Mouse (Mus musculus) liver, embryonic 14.5 days (tissue): Measurements from ENCODE around the gene Muc1. TPM values are rescaled to one million over a fixed set of nuclear protein-coding genes. Genes with fewer than 3 reads are reported as not detected.

Experiments
- ATAC-seq: fragments of 200-750 bp; cut with Nextera tagmentation; 2 replicates; pipeline ENCODE4 v1.8.0; 2017; ENCODE audit warnings: moderate number of reproducible peaks, mild to moderate bottlenecking, moderate library complexity; ENCODE audit not compliant: insufficient read depth
- DNase-seq, 3 experiments: peaks; one replicate each; pipeline ENCODE4 v3.0.0-alpha.2; 2012 to 2013; ENCODE audit warnings: low read depth in 3 of 3, low spot score in 3 of 3
- H3K27ac ChIP-seq: fragments of 300-500 bp; sonication (generic); 2 replicates; pipeline ENCODE4 v1.5.1; 2014; ENCODE audit warnings: moderate library complexity, mild to moderate bottlenecking, control low read depth, inconsistent platforms
- H3K27me3 ChIP-seq: fragments of 300-500 bp; sonication (generic); 2 replicates; pipeline ENCODE4 v1.6.1; 2014; ENCODE audit warnings: mild to moderate bottlenecking, low read length, moderate library complexity; ENCODE audit not compliant: control insufficient read depth, insufficient read depth
- H3K36me3 ChIP-seq: fragments of 300-500 bp; sonication (generic); replicated peaks from 2 replicates; pipeline ENCODE4 v1.6.1; 2014; ENCODE audit warnings: low read depth; ENCODE audit not compliant: control insufficient read depth, insufficient read depth
- H3K4me1 ChIP-seq, 2 experiments: fragments of 200-500 bp in 1 of 2; fragments of 300-500 bp in 1 of 2; sonication (generic) in 1 of 2; replicated peaks; 2 replicates each; pipeline ENCODE4 v1.6.1; 2012 to 2014; ENCODE audit warnings: antibody characterized with exemption in 1 of 2, inconsistent platforms in 1 of 2, low read length in 1 of 2; ENCODE audit not compliant: control insufficient read depth in 2 of 2, insufficient read depth in 2 of 2
- H3K4me2 ChIP-seq: fragments of 300-500 bp; sonication (generic); 2 replicates; pipeline ENCODE4 v1.6.1; 2014; ENCODE audit warnings: low read depth, mild to moderate bottlenecking, control low read depth, moderate library complexity
- H3K4me3 ChIP-seq, 2 experiments: fragments of 200-500 bp in 1 of 2; fragments of 300-500 bp in 1 of 2; sonication (generic) in 1 of 2; 2 replicates each; pipeline ENCODE4 v1.5.1; 2012 to 2014; ENCODE audit warnings: low read depth in 2 of 2, low read length in 2 of 2, mild to moderate bottlenecking in 2 of 2, control low read depth in 1 of 2, inconsistent platforms in 1 of 2, moderate library complexity in 1 of 2; ENCODE audit not compliant: insufficient read depth in 1 of 2
- H3K9ac ChIP-seq: fragments of 300-500 bp; sonication (generic); replicated peaks from 2 replicates; pipeline ENCODE4 v1.6.1; 2014; ENCODE audit warnings: mild to moderate bottlenecking, control low read depth, moderate library complexity
- H3K9me3 ChIP-seq: fragments of 300-500 bp; sonication (generic); 2 replicates; pipeline ENCODE4 v1.6.1; 2016; ENCODE audit warnings: low read length, mixed read lengths; ENCODE audit not compliant: control insufficient read depth
- CTCF ChIP-seq: IDR thresholded peaks from 2 replicates; pipeline ENCODE4 v1.5.1; 2016; ENCODE audit warnings: antibody characterized with exemption, low read depth, control low read depth
- EP300 ChIP-seq: IDR thresholded peaks from 2 replicates; pipeline ENCODE4 v1.6.1; 2016; ENCODE audit warnings: antibody characterized with exemption, low read depth
- WGBS: fragments of 180-500 bp; shearing (Covaris S2); extraction: QIAGEN DNeasy Blood & Tissue Kit; methylation state at CpG from one replicate; pipeline ENCODE4 v1.1.7; 2014; ENCODE audit not compliant: insufficient replicate concordance; 5-methylcytosine and 5-hydroxymethylcytosine counted together
- polyA plus RNA-seq, 2 experiments: library from polyadenylated mRNA; depleted of rRNA in 1 of 2; stranded (reverse) in 1 of 2; unstranded in 1 of 2; fragments of >200 nt; fragmentation: Nextera tagmentation in 1 of 2; extraction: Ambion mirVana in 1 of 2; gene quantifications; 2 replicates each; pipeline versions ENCODE4 v1.2.1 to v1.2.3; 2012 to 2014

The Muc1 gene
- polyA plus RNA-seq, 2 experiments, result 0.08 to 0.18 TPM

DNA sequence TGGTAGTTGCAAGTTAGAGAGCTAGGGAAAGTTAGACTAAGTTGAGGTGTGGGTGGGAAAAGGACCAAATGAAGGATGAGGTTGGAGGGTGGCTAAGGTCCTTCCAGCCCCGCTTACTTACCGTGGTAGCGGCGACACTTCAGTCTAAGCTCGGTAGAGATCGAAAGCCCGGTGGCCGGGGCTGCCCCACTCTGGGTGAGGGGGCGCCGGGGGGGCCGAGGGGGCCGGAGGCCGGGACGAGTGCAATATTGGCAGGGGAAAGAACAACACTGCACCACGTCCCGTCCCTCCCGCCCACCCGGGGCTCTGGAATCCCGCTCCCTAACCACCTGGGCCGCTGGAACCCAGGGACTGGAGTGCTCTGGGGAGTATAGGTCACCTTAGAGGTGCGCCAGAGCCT is 2.0 kb upstream of the Muc1 start, which contains the start of gene Mtx1:
Mtx1 (minus strand) TSS at position 189 of the 400 bp plus-strand sequence.
- H3K9ac ChIP-seq, result no peak within 1 kb of the TSS

GRCm38 (mm10) chr3:89227307-89228179 is 1.3 kb upstream of the Muc1 start:
- no peaks in the 10 kb centered on the region for H3K9me3 ChIP-seq
- no peak overlapping the region for H3K9ac ChIP-seq
- H3K27ac ChIP-seq, result no peak overlapping the region
- peaks cover 0 to 5% of the 10 kb centered on the region in 2 experiments; a peak in 1 of 4 replicates for H3K4me1 ChIP-seq
- DNase-seq (peak in 1 of 3 experiments; percentile 58), ATAC-seq (peak; percentile 27; the same call in 1 of the 2 replicates)
- WGBS, result 5% methylated on average over 41 of the region's 41 CpGs
- H3K36me3 ChIP-seq, result no peaks in the 10 kb centered on the region
- H3K4me2 ChIP-seq, result peak overlapping the region; percentile 62
- peaks cover 38% of the 10 kb centered on the region for H3K27me3 ChIP-seq
- peak overlapping the region in 1 of 2 experiments; percentile 43; a peak in 3 of 4 replicates for H3K4me3 ChIP-seq
- TF ChIP-seq EP300, result no peak
- no peak for TF ChIP-seq CTCF

More for the DNA sequence above, 2.0 kb upstream of the Muc1 start, which contains the start of gene Mtx1:
- H3K27me3 ChIP-seq, result peaks cover 38% of the 10 kb centered on the region
- peak within 1 kb of the TSS; percentile 62 for H3K4me2 ChIP-seq
- no peaks in the 10 kb centered on the region for H3K9me3 ChIP-seq
- no peak within 1 kb of the TSS for H3K27ac ChIP-seq
- no peak for TF ChIP-seq EP300
- no peak for TF ChIP-seq CTCF
- DNase-seq, result no peak
- peak within 1 kb of the TSS in 1 of 2 experiments; percentile 43; a peak in 3 of 4 replicates for H3K4me3 ChIP-seq
- WGBS, result 15% methylated on average over 20 of the region's 21 CpGs
- no peaks in the 10 kb centered on the region for H3K36me3 ChIP-seq
- H3K4me1 ChIP-seq, result peaks cover 0 to 5% of the 10 kb centered on the region in 2 experiments; a peak in 1 of 4 replicates
- ATAC-seq, result peak; percentile 4; the same call in 1 of the 2 replicates

GRCm38 (mm10) chr3:89228180-89228549 is 692 bp upstream of the Muc1 start:
- peaks cover 0 to 5% of the 10 kb centered on the region in 2 experiments; a peak in 1 of 4 replicates for H3K4me1 ChIP-seq
- peak overlapping the region; percentile 62 for H3K4me2 ChIP-seq
- H3K4me3 ChIP-seq, result peak overlapping the region; percentile 43 to 66
- peaks cover 38% of the 10 kb centered on the region for H3K27me3 ChIP-seq
- TF ChIP-seq CTCF (peak; percentile 98), EP300 (no peak)
- DNase-seq (peak; percentile 43 to 58 (median 53)), ATAC-seq (peak; percentile 55; the same call in 1 of the 2 replicates)
- no peaks in the 10 kb centered on the region for H3K36me3 ChIP-seq
- H3K9ac ChIP-seq, result peak overlapping the region; percentile 4; the same call in 1 of the 2 replicates
- no peaks in the 10 kb centered on the region for H3K9me3 ChIP-seq
- H3K27ac ChIP-seq, result no peak overlapping the region
- under 1% methylated on average over 20 of the region's 20 CpGs for WGBS

- H3K27ac ChIP-seq, result no peak overlapping the region
- TF ChIP-seq EP300, result no peak
- H3K4me3 ChIP-seq, result no peak overlapping the region
- H3K4me1 ChIP-seq, result peaks cover 0 to 5% of the 10 kb centered on the region in 2 experiments; a peak in 1 of 4 replicates
- ATAC-seq (no peak), DNase-seq (no peak)
- no peak overlapping the region for H3K9ac ChIP-seq
- no peak overlapping the region for H3K4me2 ChIP-seq
- no peaks in the 10 kb centered on the region for H3K36me3 ChIP-seq
- WGBS, result 79% methylated on average over 4 of the region's 4 CpGs
- H3K9me3 ChIP-seq, result no peaks in the 10 kb centered on the region
- H3K27me3 ChIP-seq, result peaks cover 38% of the 10 kb centered on the region
Measured at GRCm38 (mm10) chr3:89229276-89229675, 419 bp downstream of the Muc1 start.

GRCm38 (mm10) chr3:89230561-89230960 is 1.7 kb downstream of the Muc1 start:
- H3K4me3 ChIP-seq, result no peak overlapping the region
- no peak overlapping the region for H3K9ac ChIP-seq
- TF ChIP-seq EP300 (no peak), CTCF (no peak)
- H3K27me3 ChIP-seq, result peaks cover 31% of the 10 kb centered on the region
- no peaks in the 10 kb centered on the region for H3K36me3 ChIP-seq
- WGBS, result 47% methylated on average over 2 of the region's 2 CpGs
- peaks cover 0 to 5% of the 10 kb centered on the region in 2 experiments; a peak in 1 of 4 replicates for H3K4me1 ChIP-seq
- ATAC-seq (no peak), DNase-seq (no peak)
- H3K9me3 ChIP-seq, result no peaks in the 10 kb centered on the region
- H3K4me2 ChIP-seq, result no peak overlapping the region
- no peak overlapping the region for H3K27ac ChIP-seq
